Mouse (Mus musculus): ENCODE data around the gene Vps4a. TPM values are rescaled to one million over a fixed set of nuclear protein-coding genes. Genes with fewer than 3 reads are reported as not detected.
A peak's percentile ranks its signal among the peaks of the same experiment; 100 is the strongest.
"Not testable (repeated sequence)": the region's sequence is repeated elsewhere in the genome, so short reads cannot be mapped to it uniquely, and the experiment has no call there.

The Vps4a gene
- 57.2 and 57.8 TPM in 2 replicates for polyA plus RNA-seq (2015; fragmentation: Nextera tagmentation; extraction: Ambion mirVana)

DNA sequence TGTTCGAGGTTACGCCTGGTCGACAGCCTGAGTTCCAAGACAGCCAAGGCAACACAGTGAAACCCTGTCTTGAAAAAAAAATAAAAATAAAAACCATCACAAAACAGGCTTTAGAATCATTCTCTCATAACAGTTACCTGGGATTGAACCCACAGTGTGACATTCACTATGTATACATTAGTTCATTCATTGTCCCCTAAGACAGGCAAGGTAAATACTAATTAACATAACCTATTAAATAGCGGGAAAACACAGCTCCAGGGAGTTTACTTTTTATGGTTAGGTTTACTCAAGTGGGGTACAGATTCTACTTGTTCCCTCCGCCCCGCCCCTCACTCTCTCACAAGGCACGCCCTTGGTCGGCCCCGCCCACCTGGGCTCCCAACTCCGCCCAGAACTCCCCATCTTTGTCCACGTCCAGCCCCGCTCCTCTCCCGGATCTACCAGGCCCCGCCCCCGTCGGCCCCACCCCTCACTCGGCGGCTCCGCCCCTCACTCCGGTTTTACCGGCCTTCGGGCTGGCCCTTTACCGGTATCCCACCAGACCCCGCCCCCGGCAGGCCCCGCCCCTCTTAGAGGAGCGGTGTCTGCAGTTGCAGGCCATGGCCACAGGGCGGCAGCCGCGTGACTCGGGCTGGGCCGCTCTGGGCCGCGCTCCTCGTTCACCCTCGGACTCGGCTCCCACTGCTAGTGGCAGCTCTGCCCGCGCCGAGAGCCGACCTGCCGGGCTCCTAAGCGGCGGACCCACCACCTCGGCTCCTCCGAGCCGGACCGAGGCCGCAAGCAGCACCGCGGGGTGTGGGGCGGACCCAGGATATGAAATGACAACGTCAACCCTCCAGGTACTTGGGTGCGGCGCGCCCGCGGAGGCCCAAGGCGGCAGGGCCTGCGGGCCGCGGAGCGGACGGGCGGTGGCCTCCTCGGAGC is at the start of gene Vps4a:
Gene Vps4a (plus strand): TSS at position 573 of the 927 bp plus-strand sequence.
- no peaks in the 10 kb centered on the region for H3K27me3 ChIP-seq (ENCODE audit: control insufficient read depth, insufficient read depth, low read length)
- no peaks in the 10 kb centered on the region; the same call in 1 of the 2 replicates for H3K9me3 ChIP-seq (replicated peaks; ENCODE audit: control insufficient read depth, low read length)
- peak within 1 kb of the TSS; percentile 96 for H3K9ac ChIP-seq (ENCODE audit: low read length)
- H3K27ac ChIP-seq (ENCODE audit: low read length): peak within 1 kb of the TSS; percentile 81
- no peaks in the 10 kb centered on the region for H3K36me3 ChIP-seq (ENCODE audit: control insufficient read depth, insufficient read depth)
- peaks cover 15% of the 10 kb centered on the region for H3K4me1 ChIP-seq (ENCODE audit: control insufficient read depth, insufficient read depth, low read length)
- WGBS: 5% methylated on average over 66 of the region's 66 CpGs
- peak; percentile 95 for ATAC-seq (replicated peaks; ENCODE audit: extremely low read depth, insufficient read depth, low FRiP score)
- peak within 1 kb of the TSS; percentile 84 for H3K4me2 ChIP-seq (ENCODE audit: low read depth, low read length)
- H3K4me3 ChIP-seq (ENCODE audit: low read length): peak within 1 kb of the TSS; percentile 86

DNA sequence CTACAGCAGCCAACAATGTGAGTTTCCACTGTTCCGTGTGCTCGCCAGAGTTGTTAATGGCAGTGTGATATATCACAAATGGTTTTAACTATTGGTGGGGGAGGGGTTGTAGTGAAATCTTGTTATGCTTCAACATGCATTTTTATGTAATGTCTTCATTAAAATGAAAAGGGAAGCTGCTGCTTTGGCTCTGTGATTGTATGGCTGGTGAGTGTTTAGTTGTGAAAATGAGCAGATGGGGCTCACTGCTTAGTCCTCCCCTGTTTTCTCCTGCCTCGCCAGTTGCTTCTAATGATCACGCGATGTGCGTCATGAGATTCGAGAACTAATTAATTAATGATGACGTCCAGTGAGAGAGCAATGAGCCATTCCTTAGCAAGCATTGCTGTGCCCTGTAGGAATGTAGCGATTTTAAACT is 45.6 kb upstream of the Vps4a start:
- H3K4me2 ChIP-seq (ENCODE audit: low read depth, low read length): no peak overlapping the region
- no peak overlapping the region for H3K27ac ChIP-seq (ENCODE audit: low read length)
- no peak overlapping the region for H3K9ac ChIP-seq (ENCODE audit: low read length)
- H3K4me1 ChIP-seq (ENCODE audit: control insufficient read depth, insufficient read depth, low read length): no peaks in the 10 kb centered on the region
- peaks cover 3% of the 10 kb centered on the region; the same call in 1 of the 2 replicates for H3K36me3 ChIP-seq (ENCODE audit: control insufficient read depth, insufficient read depth)
- 79% methylated on average over 9 of the region's 9 CpGs for WGBS
- H3K27me3 ChIP-seq (ENCODE audit: control insufficient read depth, insufficient read depth, low read length): no peaks in the 10 kb centered on the region
- ATAC-seq (replicated peaks; ENCODE audit: extremely low read depth, insufficient read depth, low FRiP score): no peak
- no peaks in the 10 kb centered on the region for H3K9me3 ChIP-seq (replicated peaks; ENCODE audit: control insufficient read depth, low read length)
- H3K4me3 ChIP-seq (ENCODE audit: low read length): no peak overlapping the region

DNA sequence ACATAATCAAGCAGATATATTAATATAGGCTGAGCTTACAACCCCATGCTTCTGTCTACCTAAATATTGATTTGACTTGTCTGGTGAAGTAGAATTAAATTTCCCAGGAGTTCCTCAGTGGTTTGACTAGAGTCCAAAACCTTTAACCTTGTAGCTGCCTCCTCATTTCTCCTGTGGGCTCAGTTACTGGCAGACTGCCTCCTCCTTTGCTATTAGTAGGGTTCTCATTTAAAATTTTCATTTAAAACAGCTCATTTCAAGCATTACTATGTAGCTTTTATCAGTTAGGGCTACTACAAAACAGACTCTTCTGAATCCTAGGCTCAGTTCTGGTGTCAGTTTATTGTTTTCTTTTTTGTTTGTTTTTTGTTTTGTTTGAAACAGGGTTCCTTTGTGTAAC is 45.1 kb upstream of the Vps4a start:
- Histone ChIP-seq H3K36me3 (ENCODE audit: control insufficient read depth, insufficient read depth) (peaks cover 3% of the 10 kb centered on the region; the same call in 1 of the 2 replicates), H3K9me3 (replicated peaks; ENCODE audit: control insufficient read depth, low read length) (no peaks in the 10 kb centered on the region), H3K9ac (ENCODE audit: low read length) (no peak overlapping the region), H3K4me2 (ENCODE audit: low read depth, low read length) (no peak overlapping the region), H3K27me3 (ENCODE audit: control insufficient read depth, insufficient read depth, low read length) (no peaks in the 10 kb centered on the region), H3K27ac (ENCODE audit: low read length) (no peak overlapping the region), H3K4me1 (ENCODE audit: control insufficient read depth, insufficient read depth, low read length) (no peaks in the 10 kb centered on the region), H3K4me3 (ENCODE audit: low read length) (no peak overlapping the region)
- no peak for ATAC-seq (replicated peaks; ENCODE audit: extremely low read depth, insufficient read depth, low FRiP score)

DNA sequence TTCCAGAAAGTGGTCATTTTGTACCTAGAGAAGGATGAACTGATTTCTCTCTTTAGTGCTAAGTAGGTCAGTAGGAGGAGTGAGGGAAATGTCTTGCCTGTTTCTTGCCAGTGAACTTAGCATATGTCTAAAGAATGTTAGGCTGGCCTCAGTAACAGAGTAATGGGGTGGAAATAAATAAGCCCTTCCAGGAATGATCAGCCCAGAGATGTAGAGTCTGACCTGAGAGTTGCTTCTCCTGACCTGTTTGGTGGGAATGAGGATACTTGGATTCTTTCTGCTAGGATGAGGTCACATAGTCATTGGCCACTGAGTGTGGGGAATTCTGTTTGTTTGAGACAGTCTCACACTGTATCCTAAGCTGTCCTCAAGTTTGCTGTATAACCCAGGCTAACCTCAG is 43.5 kb upstream of the Vps4a start:
- H3K4me1 ChIP-seq (ENCODE audit: control insufficient read depth, insufficient read depth, low read length): no peaks in the 10 kb centered on the region
- H3K27me3 ChIP-seq (ENCODE audit: control insufficient read depth, insufficient read depth, low read length): no peaks in the 10 kb centered on the region
- H3K36me3 ChIP-seq (ENCODE audit: control insufficient read depth, insufficient read depth): peaks cover 11% of the 10 kb centered on the region
- H3K9ac ChIP-seq (ENCODE audit: low read length): no peak overlapping the region
- H3K27ac ChIP-seq (ENCODE audit: low read length): no peak overlapping the region
- no peak for ATAC-seq (replicated peaks; ENCODE audit: extremely low read depth, insufficient read depth, low FRiP score)
- H3K4me3 ChIP-seq (ENCODE audit: low read length): no peak overlapping the region
- no peak overlapping the region for H3K4me2 ChIP-seq (ENCODE audit: low read depth, low read length)
- no peaks in the 10 kb centered on the region for H3K9me3 ChIP-seq (replicated peaks; ENCODE audit: control insufficient read depth, low read length)

DNA sequence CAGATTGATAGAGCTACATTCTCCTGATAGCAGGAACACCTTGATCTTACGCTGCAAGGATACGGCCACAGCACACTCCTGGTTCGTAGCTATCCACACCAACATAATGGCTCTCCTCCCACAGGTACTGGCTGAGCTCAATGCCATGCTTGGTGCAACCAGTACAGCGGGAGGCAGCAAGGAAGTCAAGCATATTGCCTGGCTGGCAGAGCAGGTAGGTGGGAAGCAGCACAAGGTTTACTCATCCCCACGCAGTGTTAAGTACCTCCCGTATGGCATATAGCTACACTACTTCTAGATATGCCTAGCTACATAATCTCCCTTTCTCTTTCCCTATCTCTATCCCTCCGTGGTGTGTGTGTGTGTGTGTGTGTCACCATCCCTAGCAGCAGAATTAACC is 39.6 kb upstream of the Vps4a start:
- no peak overlapping the region for H3K4me2 ChIP-seq (ENCODE audit: low read depth, low read length)
- H3K9me3 ChIP-seq (replicated peaks; ENCODE audit: control insufficient read depth, low read length): no peaks in the 10 kb centered on the region
- no peaks in the 10 kb centered on the region for H3K27me3 ChIP-seq (ENCODE audit: control insufficient read depth, insufficient read depth, low read length)
- H3K27ac ChIP-seq (ENCODE audit: low read length): no peak overlapping the region
- H3K9ac ChIP-seq (ENCODE audit: low read length): no peak overlapping the region
- ATAC-seq (replicated peaks; ENCODE audit: extremely low read depth, insufficient read depth, low FRiP score): no peak
- 92% methylated on average over 7 of the region's 7 CpGs for WGBS
- H3K4me1 ChIP-seq (ENCODE audit: control insufficient read depth, insufficient read depth, low read length): no peaks in the 10 kb centered on the region
- peaks cover 8% of the 10 kb centered on the region for H3K36me3 ChIP-seq (ENCODE audit: control insufficient read depth, insufficient read depth)
- no peak overlapping the region for H3K4me3 ChIP-seq (ENCODE audit: low read length)

DNA sequence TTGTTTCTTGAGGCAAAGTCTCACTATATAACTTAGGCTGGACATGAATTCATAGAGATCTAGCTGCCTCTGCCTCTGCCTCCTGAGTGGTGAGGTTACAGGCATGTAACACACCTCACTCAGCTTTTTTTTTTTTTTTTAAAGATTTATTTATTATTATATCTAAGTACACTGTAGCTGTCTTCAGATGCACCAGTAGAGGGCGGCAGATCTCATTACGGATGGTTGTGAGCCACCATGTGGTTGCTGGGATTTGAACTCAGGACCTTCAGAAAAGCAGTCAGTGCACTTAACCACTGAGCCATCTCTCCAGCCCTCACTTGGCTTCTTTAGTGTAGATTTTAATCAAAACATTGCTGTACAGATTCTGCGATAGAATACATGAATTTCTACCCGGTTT is 34.7 kb upstream of the Vps4a start:
- not testable (repeated sequence) for H3K27ac ChIP-seq (ENCODE audit: low read length); ATAC-seq (replicated peaks; ENCODE audit: extremely low read depth, insufficient read depth, low FRiP score)
- WGBS: 88% methylated on average over 4 of the region's 4 CpGs

DNA sequence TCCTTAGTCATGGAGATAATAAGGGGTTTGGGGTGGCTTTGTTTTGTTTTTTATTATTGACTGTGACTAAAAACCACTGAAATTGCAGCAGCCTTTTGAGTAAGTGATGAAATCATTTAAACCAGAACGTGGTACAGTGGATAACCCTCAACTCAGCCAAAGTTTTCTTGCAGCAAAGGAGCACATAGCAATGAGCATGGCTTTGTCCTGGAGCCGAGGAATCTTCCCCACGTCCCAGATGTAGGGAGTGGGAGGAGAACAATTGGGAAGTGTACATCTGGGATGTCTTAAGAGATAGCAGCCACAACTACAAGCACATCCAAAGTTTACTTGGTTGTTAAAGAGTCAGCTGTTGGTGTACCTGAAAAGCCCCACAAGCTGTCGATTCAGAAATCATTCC is 33.6 kb upstream of the Vps4a start:
- Histone ChIP-seq H3K9ac (ENCODE audit: low read length) (no peak overlapping the region), H3K36me3 (ENCODE audit: control insufficient read depth, insufficient read depth) (peaks cover 2% of the 10 kb centered on the region), H3K27me3 (ENCODE audit: control insufficient read depth, insufficient read depth, low read length) (no peaks in the 10 kb centered on the region), H3K9me3 (replicated peaks; ENCODE audit: control insufficient read depth, low read length) (no peaks in the 10 kb centered on the region), H3K4me2 (ENCODE audit: low read depth, low read length) (no peak overlapping the region), H3K27ac (ENCODE audit: low read length) (no peak overlapping the region), H3K4me1 (ENCODE audit: control insufficient read depth, insufficient read depth, low read length) (no peaks in the 10 kb centered on the region), H3K4me3 (ENCODE audit: low read length) (no peak overlapping the region)
- ATAC-seq (replicated peaks; ENCODE audit: extremely low read depth, insufficient read depth, low FRiP score): no peak
- 70% methylated on average over 4 of the region's 4 CpGs for WGBS

More for the DNA sequence above, 34.7 kb upstream of the Vps4a start:
- H3K27me3 ChIP-seq (ENCODE audit: control insufficient read depth, insufficient read depth, low read length); H3K4me2 ChIP-seq (ENCODE audit: low read depth, low read length); H3K4me3 ChIP-seq (ENCODE audit: low read length); H3K9ac ChIP-seq (ENCODE audit: low read length); H3K4me1 ChIP-seq (ENCODE audit: control insufficient read depth, insufficient read depth, low read length); H3K36me3 ChIP-seq (ENCODE audit: control insufficient read depth, insufficient read depth); H3K9me3 ChIP-seq (replicated peaks; ENCODE audit: control insufficient read depth, low read length): not testable (repeated sequence)

DNA sequence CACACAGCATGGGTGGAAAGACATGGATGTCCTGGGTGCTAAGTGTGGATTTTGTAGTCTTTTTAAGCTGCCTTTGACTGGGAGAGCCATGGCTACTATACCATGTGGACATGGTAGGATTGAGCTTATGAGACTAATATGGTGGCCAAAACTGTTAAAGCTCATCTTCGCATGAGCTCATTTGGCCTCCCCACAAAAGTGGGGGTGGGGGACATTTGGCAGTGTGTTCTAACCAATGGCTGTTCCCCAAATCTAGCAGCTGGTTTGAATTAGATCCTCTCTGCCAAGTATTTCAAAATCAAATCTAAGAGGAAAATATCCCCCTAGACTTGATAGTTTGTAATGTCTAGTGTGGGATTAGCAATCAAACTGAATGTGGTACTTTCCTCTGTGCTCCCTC is 32.0 kb upstream of the Vps4a start:
- Histone ChIP-seq H3K9me3 (replicated peaks; ENCODE audit: control insufficient read depth, low read length) (no peaks in the 10 kb centered on the region), H3K27me3 (ENCODE audit: control insufficient read depth, insufficient read depth, low read length) (no peaks in the 10 kb centered on the region), H3K36me3 (ENCODE audit: control insufficient read depth, insufficient read depth) (peaks cover 2% of the 10 kb centered on the region), H3K4me2 (ENCODE audit: low read depth, low read length) (no peak overlapping the region), H3K27ac (ENCODE audit: low read length) (no peak overlapping the region), H3K4me3 (ENCODE audit: low read length) (no peak overlapping the region), H3K4me1 (ENCODE audit: control insufficient read depth, insufficient read depth, low read length) (no peaks in the 10 kb centered on the region), H3K9ac (ENCODE audit: low read length) (no peak overlapping the region)
- ATAC-seq (replicated peaks; ENCODE audit: extremely low read depth, insufficient read depth, low FRiP score): no peak
- 81% methylated on average over 1 of the region's 1 CpGs for WGBS

DNA sequence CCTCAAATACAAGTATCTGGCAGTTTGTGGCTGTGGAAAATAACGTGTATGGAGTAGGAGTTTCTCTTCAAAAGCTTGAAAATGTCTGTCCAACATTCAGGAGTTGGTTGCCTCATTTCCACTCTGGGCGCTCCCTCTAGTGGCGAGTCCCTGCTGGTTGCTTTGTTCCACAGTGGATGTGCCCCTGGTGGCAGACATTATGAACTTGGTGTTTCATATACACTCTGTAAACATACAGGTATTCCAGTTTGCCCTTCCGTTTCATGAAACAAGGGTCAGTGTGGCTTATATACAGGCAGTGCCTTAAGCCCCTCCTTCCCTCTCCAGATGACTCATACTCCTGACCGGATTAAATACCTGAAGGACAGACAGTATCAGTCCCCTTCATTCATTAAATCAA is 28.5 kb upstream of the Vps4a start:
- ATAC-seq (replicated peaks; ENCODE audit: extremely low read depth, insufficient read depth, low FRiP score): peak; percentile 58; the same call in 1 of the 2 replicates
- 0 out of 2 replicates have a peak, but pooled peaks cover 5% of the 10 kb centered on the region for H3K4me1 ChIP-seq (ENCODE audit: control insufficient read depth, insufficient read depth, low read length)
- no peak overlapping the region for H3K9ac ChIP-seq (ENCODE audit: low read length)
- no peak overlapping the region for H3K4me3 ChIP-seq (ENCODE audit: low read length)
- no peak overlapping the region for H3K27ac ChIP-seq (ENCODE audit: low read length)
- H3K27me3 ChIP-seq (ENCODE audit: control insufficient read depth, insufficient read depth, low read length): no peaks in the 10 kb centered on the region
- 34% methylated on average over 5 of the region's 5 CpGs for WGBS
- peaks cover 5% of the 10 kb centered on the region for H3K36me3 ChIP-seq (ENCODE audit: control insufficient read depth, insufficient read depth)
- H3K4me2 ChIP-seq (ENCODE audit: low read depth, low read length): no peak overlapping the region
- H3K9me3 ChIP-seq (replicated peaks; ENCODE audit: control insufficient read depth, low read length): no peaks in the 10 kb centered on the region

Measured in heart, embryonic 16.5 days (tissue).